Mouse (Mus musculus) neutrophil, adult 5-6 weeks (primary cell): ENCODE data around the gene Foxp1. TPM values are rescaled to one million over a fixed set of nuclear protein-coding genes. Genes with fewer than 3 reads are reported as not detected.

ENCODE experiments used
- ATAC-seq: fragments of 151-379, 151-347 bp; 2 replicates; pipeline ENCODE4 v1.8.0; 2017; ENCODE audit warnings: mild to moderate bottlenecking, moderate TSS enrichment; ENCODE audit not compliant: insufficient number of reproducible peaks, poor library complexity, low FRiP score, severe bottlenecking; ENCODE audit errors: extremely low read depth
- total RNA-seq: library from RNA; stranded (forward); fragments of 200-1000 nt; gene quantifications from 2 replicates; pipeline ENCODE4 v1.2.3, GENCODE M21; 2017

Gene Foxp1
- total RNA-seq, 1 experiment from 2014 or later: 448 TPM

DNA sequence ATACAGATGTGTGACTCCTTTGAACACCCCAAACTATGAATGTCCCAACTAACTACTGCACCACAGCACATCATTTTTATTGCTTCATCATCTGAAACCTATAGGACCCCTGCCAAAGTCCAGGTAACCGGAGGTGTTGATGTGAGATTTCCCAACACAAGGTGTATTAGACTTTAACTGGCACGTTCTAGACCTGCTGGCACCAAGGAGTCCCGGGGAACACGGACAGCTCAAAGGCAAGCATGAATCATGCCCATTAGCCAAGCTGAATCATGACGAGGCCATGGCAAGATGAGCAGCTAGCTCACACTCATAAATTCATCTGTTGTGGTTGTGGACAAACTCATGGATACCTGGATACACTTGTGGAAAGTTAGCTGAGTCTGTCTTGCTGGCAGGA is 568.1 kb downstream of the Foxp1 start:
- ATAC-seq: no peak

- no peak for ATAC-seq
These were observed 572.8 kb downstream of the Foxp1 start for GRCm38 (mm10) chr6:98949703-98950191.

DNA sequence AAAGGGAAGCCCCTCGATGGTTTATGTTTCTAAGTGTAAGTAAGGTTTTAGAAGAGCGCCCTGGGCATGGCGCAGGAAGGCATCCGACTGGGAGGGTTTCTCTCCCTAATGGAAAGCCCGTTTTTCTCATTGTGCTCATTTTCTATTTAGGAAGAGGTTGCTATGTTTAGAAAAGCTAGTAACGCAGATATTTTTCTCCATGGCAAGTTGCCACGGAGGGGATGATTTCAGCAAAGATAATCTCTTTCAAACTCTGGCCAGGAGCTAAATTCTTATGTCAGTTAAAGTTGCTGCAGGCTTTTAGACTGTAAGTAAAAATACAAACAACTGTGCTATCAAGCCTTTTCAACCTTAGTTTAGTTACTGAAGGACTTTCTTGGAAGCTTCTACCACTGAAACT is 573.2 kb downstream of the Foxp1 start:
- no peak for ATAC-seq

- no peak for ATAC-seq
These were observed 574.1 kb downstream of the Foxp1 start for GRCm38 (mm10) chr6:98948153-98949141.

- no peak for ATAC-seq
These were observed 574.9 kb downstream of the Foxp1 start for GRCm38 (mm10) chr6:98947486-98948152.

DNA sequence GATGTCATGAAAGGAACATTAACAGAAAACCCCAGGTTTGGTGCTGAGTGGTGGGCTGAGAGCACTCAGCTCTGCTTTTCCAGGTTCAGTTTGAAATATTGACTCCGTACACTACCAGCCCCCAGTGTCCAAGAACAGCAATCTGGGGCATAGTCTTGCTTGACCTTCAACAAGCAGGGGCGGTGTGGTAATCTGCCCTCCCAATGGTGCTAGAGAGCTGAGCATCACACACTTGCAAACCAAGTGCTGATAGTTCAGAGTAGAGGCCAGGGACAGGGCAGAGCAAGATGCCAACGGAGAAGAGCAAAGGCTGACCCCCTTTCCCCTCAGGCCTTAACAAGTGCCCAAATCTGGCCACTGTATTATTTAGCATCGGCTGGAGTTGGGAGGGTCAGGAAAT is 575.8 kb downstream of the Foxp1 start:
- ATAC-seq: no peak

DNA sequence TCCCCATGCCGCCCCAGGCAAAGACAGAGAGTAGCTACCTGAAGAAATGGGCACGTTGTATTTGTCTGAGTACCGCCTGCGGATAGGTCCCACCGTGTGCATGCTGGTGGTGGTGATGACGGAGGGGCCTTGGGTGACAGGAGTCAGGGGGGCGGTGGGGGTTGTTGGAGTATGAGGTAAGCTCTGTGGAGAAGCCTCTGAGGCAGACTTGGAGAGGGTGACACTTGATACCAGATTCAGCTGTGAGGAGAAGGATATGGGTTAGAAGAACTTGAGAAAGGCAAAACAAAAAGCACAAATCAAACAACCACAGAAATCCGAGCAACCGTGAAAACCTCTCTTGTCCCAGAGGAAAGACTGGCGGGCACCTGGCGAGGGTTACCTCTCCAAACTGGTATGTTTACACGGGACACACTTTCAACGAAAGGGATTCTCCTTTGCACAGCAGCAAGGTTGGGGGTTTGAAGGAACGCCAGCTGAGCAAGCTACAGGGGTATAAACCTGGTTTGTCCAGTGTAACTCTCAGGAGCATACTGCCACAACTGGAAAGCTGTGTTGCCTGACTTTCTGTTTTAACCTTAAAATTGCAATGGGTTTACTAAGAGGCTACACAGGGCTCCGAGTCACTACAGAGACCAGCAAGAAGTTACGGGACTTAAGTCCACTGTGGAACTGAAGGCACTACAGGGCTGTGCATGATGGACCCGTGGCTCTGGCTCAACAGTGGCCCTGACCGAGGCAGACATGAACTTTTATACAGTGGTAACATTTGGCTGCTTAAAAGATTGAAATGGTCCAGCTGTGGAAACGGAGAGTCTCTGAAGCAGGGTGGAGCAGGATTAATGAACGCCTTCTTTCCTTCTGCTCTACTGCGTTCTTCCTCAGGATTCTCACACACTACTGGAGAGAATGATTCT is 576.8 kb downstream of the Foxp1 start:
- no peak for ATAC-seq

GRCm38 (mm10) chr6:98938348-98938747 is 584.2 kb downstream of the Foxp1 start:
- no peak for ATAC-seq

DNA sequence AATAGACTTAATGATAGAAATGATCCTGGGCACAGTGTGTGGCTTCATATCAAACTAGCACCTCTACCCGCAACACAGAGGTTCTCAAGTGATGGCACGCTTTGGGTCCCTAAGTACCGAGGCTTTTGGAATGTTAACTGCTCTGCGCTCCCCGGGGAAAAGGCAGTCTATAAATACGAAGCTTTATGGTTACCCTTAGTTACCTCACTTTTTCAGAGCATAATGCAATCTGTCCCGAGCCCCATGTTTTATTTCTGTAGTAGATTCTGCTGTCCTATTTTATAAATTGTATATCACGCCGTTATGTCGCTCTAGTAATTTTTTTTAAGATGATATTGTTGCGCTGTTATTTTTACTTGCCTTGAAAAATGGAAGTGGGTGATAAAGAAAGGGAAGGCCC is 585.0 kb downstream of the Foxp1 start:
- ATAC-seq: no peak

DNA sequence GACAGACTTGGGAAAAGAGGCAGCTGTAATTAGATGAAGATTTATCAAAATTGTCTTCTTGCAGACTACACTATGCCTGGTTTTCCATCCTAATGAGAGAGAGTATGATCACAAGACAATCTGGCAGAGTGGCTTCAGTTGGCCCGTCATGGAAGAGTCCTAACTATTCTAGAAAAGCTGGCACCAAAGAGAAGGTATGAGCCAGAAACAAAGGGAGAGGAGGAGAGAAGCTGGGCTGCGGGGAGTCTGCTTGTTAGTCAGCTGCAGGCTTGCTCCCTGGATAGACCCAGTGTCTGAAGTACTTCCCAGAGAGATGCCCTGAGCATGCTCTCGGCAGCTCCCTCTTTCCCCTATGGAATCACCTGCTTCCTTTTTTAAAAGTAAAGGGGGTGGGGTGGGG is 586.1 kb downstream of the Foxp1 start:
- ATAC-seq: no peak

GRCm38 (mm10) chr6:98935169-98935568 is 587.4 kb downstream of the Foxp1 start:
- ATAC-seq: no peak

DNA sequence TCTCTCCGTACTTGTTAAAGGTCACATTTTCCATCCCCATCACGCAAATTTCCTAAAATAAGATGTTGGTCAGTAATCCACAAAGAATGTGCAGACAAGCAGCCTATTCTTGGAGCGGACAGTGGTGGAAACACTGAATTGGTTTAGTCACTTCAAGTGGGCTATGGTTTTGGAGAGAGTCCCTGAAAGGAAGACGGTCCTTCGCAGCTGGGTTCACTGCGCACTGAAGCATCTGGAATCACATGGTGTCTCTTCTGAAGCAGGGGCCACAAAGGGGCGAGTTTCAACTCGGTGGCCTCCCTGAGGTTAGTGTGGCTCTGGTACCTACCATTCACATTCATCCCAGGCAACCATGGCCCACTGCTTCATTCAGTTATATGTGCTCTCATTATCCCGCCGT is 588.1 kb downstream of the Foxp1 start:
- no peak for ATAC-seq

DNA sequence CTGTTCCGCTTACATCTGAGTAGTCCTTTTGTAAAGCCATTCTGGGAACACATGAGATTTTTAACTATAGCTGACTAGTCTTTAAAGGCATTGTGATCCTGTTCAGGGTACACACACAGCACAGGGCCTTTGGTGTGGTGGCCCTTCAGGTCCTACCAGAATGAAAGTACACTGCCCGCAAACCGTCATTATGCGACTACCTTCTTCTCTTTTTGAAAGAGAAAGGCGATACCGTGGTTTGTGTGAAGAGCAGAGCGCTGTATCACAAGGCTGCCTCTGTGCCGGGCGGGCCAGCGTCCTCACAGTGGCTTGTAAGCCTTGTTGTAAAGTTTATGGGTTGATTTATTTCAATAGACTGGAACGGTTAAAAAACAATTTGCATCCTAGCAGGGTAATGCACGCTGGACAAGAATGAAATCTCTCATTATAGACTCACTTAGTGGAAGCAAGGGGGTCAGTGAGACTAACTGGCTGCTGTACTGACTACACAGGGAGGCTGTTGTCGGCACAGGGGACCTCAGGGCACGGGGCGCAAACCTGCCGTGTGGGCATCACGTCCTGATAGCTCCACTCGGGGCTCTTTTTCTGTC is 589.3 kb downstream of the Foxp1 start:
- no peak for ATAC-seq

GRCm38 (mm10) chr6:98931881-98932540 is 590.5 kb downstream of the Foxp1 start:
- ATAC-seq: no peak

DNA sequence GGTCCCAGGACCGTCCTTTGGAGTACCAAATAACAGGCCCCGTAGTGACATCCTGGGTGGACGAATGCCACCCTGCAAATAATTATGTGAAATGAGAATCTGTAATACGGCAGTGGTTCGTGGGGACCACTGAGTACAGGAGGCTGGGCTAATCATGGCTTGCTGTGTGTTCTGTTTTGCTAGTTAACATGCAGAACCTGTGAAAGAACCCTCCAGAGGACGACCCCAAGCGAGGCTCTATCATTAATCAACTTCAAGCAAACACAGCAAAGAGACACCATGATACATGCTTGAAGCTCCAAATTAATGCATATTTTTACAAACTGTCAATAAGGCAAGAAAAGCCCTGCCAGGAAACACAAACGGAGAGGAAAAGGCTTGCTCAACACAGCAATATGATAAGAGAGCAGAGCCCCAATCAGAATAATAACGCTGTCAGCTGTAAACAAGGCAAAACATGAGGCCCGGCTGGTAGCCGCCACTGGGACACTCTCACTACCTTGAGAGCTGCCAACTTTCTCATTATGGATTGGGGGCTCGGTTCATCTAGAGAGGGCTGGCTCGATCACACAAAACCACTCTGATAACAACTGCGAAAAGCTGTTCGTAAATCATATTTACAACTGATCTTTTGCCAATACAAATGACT is 591.7 kb downstream of the Foxp1 start:
- ATAC-seq: no peak

DNA sequence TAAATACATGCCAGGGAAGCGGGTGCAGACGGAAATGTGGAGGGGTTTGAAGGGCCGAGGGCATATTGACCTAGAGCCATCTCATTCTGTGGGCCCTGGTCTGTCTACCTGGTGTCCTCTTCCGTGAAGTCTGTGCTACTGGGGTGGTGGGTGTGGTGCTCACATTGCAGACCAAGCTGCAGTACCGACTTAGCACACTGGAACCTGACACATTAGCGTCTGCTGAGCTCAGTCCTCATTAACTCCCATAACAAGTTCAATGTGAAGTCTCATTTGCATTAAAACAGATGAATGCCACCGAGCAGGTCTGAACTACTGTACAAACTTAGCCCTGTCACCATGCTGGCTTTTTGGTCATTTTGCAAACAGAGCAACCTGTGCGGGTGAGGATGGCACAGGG is 594.2 kb downstream of the Foxp1 start:
- no peak for ATAC-seq

DNA sequence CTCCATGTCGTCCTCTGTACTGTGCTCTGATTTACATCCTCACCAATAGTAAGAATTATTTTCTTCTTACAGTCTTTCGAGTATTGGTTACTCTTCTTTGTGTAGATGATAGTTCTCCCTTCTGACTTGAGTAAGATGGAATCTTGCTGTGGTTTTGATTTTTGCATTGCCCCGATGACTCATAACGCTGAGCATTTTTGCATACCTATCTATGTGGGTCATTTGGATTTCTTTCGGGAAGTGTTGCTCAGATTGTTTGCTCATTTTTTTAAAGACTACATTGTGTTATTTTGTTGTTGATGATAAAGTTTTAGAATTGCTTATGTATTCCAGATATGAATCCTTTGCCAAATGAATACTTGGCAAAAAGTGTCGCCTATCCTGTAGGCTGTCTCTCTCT is 621.3 kb downstream of the Foxp1 start:
- ATAC-seq: no peak

DNA sequence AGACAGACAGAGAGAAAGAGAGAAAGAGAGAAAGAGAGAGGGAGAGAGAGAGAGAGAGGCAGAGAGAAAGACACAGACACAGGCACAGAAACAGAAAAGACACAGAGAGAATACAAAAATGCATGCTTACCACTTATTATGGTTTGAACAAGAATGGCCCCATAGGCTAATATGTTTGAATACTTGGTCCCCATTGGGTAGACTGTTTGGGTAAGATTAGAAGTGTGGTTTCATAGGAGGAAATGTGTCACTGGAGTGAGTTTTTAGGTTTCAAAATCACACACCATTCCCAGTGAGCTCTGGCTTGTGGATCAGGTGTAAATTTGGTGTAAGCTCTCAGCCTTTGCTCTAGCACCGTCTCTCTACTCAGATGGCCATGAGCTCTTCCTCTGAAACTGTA is 644.3 kb downstream of the Foxp1 start:
- no peak for ATAC-seq
